Mouse (Mus musculus): ENCODE data around the gene Tpm4.

DNA sequence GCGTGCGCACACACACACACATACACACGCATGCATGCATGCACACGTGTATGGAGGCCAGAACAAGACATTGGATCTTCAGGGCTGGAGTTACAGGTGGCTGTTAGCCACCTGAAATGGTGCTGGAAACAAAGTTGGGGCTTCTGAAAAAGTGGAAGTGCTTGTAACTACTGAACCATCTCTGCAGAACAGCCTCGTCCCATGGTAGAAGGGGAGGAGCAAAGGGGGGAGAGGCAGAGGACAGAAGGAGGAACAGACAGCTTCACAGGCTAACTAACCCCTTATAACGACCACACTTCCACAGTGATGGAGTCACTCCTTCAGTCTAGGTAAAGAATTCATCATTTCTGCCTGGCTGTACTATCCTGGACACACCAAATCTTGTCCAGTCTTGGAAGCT lies 23.9 kb upstream of the Tpm4 start:
- no peak for TF ChIP-seq CTCF (IDR thresholded peaks at IDR 0.05; ENCODE audit: control insufficient read depth, insufficient read depth, insufficient read length)
- no peak for TF ChIP-seq MAX (IDR thresholded peaks at IDR 0.05)
- TF ChIP-seq CEBPB (IDR thresholded peaks at IDR 0.05; ENCODE audit: low read depth), result no peak
- TF ChIP-seq MYOG (IDR thresholded peaks at IDR 0.05; ENCODE audit: control insufficient read depth, extremely low read depth, insufficient read length), result no peak
- TF ChIP-seq FOSL1 (IDR thresholded peaks at IDR 0.05; ENCODE audit: insufficient read depth, low read length, poor library complexity, severe bottlenecking), result no peak
- no peak for TF ChIP-seq USF1 (IDR thresholded peaks at IDR 0.05; ENCODE audit: low read depth)
- no peak for TF ChIP-seq MYOD1 (IDR thresholded peaks at IDR 0.05; ENCODE audit: control insufficient read depth, insufficient read length, low read depth)

Data from C2C12 (cell line).